Mouse (Mus musculus): ENCODE data around the gene Commd9.

Commd9 gene

DNA sequence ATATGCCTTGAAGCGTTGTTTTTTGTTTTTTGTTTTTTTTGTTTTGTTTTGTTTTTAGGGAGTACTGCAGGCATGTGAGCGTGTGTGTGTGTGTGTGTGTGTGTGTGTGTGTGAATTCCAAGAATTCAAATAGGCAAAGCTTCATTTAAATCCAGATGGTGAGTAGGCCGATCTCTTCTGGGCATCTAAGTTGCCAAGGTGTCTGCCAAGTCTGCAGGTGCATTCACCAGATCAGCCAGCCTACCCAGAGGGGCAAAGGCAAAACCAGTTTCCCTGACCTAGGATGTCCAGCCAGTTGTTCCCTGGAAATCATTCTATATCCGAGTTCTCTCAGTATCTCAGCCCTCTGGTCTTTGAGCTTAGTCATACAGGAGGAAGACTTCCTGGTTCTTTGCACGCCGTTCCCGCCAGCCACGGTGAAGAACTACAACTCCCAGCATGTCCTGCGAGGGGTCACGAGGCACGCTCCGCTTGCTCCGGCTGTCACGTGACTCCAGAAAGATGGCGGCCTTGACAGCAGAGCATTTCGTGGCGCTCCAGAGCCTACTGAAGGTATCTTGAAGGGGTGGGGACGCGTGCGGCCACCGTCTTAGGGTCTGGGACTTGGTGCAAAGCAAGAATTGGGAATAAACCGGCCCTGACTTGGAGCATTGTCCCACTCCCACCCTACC is at the start of gene Commd9:
Commd9 (plus strand) TSS at position 480 of the 671 bp plus-strand sequence.
- peak; percentile 89 to 93 for DNase-seq (ENCODE audit: low spot score in 2 of 2)

DNA sequence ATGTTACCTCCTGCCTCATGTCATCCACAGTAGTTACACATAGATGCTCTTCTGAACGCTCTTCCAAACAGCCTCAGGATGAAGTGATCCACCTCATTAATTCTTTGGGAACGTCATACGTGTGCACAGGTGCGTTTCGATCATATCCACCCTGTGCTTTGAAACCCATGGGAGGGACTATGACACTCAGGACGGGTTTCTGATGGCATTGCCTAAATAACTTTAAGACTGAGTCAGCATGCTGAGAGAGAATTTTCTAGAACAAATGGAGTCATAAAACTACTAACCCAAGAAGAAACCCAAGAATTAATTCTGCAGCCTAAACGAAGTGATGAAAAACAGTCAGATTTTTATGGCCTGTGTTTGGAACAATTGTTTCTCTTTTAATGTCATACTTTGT is 43.3 kb upstream of the Commd9 start:
- DNase-seq (ENCODE audit: low spot score in 2 of 2): no peak

DNA sequence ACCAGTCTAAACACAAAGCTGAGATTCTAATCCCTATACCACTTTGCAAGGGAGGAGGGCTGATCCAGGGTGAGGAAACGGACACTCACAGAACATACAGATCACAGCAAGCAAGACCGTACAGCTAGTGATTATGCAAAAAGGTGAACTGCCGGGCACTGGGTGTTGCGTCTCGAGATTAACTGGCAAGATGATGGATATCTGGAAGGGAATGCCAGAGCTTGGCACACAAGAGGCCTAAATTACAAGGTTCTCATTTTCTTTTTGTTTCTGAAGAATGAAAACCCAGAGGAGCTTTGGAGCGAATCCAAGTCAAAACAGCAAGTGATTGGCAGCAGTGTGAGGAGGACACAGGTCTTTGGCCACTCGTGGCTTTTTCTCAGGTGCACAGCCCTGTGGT is 31.3 kb upstream of the Commd9 start:
- DNase-seq (ENCODE audit: low spot score in 2 of 2): no peak

DNA sequence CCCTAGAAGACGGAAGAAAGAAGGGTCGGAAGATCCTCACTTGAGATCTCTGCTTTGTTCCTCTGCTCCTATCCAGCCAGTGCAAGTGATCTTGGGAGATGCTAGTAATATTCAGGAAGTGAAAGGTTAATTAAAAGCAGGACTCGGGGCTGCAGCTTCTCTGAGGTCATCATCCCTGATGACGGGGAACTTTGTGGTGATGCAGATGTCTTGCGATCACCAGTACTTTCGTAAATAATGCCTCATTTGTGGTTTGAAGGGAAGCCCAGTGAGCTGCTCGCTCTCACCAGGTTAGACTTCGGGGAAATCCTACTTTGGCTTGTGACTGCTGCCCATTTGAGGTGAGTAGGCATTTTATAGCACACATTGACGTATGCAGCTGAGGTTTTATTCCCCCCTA is 29.9 kb upstream of the Commd9 start:
- DNase-seq (ENCODE audit: low spot score in 2 of 2): no peak

DNA sequence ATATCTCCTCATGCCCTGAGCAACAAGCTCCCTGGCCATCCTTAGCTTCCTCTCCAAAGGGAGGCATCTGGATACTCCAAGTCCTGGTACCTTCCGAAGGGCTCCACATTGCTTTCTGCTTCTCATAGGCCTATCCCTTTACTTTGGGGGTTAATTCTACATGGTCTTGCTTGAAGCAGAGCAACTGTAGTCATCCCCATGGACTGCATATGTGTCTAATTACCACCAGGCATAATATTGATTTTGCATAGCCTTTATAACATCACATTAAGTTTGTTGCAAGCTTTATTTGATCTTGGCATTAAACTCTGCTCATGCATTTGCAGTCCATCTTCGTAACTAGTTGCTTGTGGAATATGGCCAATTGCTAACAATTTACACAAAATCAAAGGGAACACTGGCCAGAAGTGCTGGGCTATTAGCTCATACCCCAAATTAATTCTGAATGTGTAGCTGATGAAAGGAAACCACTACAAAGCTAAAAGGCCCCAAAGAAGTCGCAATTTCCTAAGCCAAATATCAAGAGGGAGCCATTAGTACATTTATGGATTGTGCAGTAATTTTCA is 25.0 kb upstream of the Commd9 start:
- no peak for DNase-seq (ENCODE audit: low spot score in 2 of 2)

DNA sequence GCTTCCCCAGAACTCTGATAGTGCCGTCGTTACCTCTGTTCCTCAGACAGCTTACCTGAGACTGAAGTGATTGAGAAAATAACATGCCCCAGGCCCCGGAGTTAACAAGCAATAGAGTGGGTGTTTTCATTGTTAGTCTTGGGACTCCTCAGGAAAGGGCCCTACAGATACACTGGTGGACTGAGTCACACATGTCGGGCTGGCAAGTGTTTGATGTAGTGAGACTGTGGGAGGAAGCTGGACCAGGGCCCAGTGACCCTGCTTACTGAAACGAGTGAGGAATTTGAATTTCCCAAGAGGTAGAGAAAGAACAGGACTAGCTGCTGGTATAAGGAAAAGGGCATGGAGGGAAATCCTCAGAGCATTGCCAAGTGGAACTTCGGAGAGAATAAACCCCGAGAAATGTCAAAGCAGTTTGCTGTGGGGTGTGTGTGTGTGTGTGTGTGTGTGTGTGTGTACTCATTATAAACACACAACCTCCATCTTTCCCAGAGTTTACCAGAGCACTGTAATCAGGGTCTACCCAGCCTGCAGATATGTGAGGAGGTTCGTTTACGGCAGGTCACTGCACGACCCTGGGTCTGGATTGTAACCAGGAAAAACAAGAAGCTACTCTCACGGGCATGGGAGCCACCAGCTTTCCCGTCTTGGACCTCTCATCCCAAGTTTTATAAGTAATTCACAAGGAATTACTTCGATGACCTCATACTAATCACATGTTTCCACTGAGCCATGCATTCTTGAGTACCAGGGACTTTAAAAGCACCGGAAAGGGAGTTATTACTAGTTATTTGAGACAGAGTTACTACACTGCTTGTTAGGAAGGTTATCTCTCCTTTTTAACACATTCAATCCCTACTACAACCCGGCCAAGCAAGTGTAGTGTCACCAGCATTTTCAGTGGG is 23.6 kb upstream of the Commd9 start:
- DNase-seq (ENCODE audit: low spot score in 2 of 2): no peak

DNA sequence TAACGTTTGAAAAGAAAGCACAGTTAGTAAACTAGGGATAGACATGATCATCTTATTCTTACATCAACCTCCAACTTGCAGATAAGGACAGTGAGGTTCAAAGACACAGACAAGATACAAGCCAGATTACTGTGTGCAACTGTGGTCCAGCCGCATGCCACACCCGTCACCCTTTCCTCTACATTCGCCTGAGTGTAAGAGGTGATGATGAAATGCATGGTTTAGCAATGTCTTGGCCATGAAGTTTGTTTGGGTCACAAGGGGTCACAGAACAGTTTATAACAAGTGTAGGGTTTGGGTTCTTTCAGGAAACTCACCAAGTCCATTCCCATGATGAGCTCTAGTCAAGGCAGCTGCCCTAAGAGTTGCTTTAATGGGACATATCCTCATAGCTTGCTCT is 17.4 kb upstream of the Commd9 start:
- no peak for DNase-seq (ENCODE audit: low spot score in 2 of 2)

DNA sequence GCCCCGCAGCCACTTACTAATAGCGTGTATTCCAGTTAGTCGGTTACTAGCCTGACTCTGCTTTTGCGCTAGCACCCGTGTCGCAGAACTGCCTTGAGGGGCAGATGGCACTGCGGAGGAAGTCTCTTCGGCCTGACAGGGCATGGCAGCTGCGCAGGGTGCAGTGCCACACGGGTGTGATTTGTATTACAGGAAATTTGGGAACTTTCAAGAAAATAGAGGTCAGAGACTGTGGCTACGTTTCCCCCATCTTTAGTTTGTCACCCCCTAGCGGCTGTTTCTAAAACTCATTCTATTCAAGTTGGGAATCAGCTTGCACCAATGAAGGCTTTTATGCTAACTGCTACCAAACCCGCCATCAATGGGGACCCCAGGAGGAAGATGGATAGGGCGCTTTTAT is 14.9 kb upstream of the Commd9 start:
- peak in 1 of 2 experiments; percentile 65 for DNase-seq (ENCODE audit: low spot score in 2 of 2)

DNA sequence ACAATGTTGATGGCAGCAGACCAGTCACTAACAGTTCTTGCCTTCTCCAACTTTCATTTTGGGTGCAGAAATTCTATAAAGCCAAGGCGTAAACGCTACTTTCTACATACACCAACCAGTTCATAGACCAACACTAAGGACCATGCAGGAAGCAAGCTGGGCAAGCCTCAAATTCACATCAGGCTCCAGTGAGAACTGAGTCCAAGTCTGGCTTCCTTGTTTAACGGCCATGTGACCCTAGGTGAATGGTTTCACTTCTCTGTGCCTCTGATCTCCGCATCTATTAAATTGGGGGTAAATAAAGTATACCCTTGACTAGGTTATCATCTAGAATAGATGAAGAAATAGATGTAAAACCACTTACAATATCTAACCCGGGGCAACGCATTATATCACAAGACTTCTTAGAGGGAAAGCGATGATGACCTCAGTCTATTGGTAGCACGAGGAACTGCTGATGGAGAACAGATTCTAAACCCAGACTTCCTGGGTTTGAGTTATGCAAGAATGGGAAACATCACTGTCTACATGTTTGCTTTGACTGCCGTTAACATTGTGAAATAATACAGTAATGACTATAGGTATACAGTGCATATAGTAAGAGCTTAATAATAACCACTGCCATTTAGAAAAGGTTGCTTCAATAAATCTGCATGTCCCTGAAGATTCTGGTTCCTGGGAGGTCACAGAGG is 4.4 kb upstream of the Commd9 start:
- no peak for DNase-seq (ENCODE audit: low spot score in 2 of 2)

DNA sequence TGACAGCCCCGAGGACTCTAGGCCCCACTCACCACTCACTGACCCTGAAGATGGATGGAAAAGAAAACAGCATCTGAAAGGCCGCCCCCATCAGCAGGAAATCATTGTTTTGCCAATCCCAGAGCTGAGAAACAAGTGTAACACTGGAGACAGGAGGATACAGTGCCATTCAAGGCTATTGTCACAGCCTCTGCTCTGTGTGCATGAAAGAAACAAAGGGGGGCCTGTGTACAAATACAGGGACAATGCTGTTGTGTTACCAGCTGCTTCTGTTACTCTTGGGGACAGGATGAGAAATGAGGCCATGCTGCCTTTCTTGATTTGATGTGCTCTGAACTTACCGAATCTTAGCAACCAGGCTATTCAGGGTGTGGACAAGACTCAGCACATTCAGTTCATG is 3.0 kb upstream of the Commd9 start, which contains the start of gene Prr5l:
Prr5l (minus strand) TSS at position 30 of the 400 bp plus-strand sequence.
- DNase-seq (ENCODE audit: low spot score in 2 of 2): no peak

DNA sequence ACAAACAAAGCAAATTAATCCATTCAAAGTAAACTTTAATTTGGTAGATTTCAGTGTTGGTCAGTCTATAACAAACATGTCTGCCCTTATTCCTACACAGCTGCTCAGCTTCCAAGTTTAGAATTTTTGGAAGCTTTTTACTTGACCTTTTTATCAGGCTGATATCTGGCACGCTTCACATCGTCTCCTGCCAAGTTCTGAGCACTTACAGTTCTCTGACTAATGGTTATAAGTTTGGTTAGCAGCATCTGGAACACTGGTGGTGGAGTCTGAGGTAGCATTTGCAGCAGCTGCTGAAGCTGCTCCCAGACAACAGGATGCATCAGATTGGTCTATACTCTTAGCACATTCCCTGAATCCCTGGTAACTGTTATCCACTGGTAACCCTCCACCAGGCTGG is 1.8 kb upstream of the Commd9 start:
- no peak for DNase-seq (ENCODE audit: low spot score in 2 of 2)

DNA sequence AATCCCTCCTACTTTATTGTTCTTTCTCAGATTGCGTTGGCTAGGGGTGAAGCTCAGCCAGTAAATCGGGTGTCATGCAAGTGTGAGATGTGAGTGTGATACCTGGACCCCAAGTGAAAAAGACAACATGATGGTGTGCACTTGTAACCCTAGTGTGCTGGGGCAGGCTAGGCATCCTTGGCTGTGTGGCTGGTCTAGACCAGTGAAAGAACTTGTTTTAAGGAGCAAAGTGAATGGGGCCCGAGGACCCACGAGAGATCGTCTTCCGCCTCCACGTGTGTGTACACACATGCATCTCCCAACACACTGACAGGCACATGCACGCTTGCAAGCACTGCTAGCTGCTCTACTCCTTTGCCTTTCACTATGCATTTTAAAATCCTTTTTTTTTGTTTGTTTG is 2.8 kb downstream of the Commd9 start:
- no peak for DNase-seq (ENCODE audit: low spot score in 2 of 2)

DNA sequence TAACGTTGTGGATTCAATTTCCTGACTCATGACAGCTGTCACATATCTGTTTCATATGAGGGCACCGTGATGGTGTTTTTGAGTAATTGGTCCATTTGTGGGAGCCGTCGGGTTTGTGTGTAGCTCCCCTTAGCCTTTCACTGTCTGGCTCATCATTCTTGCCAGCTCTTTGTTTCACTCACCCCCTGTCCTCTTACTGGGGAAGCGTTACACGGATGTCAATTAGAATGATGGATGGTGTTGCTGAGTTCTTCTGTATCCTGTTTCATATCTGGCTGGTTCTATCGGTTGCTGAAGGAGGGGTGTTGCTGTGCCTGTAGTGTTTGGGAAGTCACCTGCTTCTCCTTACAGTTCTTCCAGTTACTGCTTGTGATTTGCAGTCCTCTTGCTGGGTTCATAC is 5.1 kb downstream of the Commd9 start:
- DNase-seq (ENCODE audit: low spot score in 2 of 2): no peak

DNA sequence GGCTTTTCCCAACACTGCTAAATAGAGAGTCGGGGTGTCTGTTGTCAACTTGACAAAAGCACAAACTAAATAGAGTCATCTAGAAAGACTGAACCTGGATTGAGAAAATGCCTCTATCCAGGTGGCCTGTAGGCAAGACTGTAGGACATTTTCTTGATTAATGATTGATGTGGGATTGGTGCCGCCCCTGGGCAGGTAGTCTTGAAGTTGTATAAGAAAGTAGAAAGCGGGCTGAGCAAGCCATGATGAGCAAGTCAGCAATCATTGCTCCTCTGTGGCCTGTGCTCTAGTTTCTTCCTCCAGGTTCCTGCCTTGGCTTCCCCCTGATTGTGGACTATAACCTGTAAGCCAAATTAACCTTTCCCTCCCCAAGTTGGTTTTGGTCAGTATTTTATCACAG is 8.1 kb downstream of the Commd9 start:
- no peak for DNase-seq (ENCODE audit: low spot score in 2 of 2)

DNA sequence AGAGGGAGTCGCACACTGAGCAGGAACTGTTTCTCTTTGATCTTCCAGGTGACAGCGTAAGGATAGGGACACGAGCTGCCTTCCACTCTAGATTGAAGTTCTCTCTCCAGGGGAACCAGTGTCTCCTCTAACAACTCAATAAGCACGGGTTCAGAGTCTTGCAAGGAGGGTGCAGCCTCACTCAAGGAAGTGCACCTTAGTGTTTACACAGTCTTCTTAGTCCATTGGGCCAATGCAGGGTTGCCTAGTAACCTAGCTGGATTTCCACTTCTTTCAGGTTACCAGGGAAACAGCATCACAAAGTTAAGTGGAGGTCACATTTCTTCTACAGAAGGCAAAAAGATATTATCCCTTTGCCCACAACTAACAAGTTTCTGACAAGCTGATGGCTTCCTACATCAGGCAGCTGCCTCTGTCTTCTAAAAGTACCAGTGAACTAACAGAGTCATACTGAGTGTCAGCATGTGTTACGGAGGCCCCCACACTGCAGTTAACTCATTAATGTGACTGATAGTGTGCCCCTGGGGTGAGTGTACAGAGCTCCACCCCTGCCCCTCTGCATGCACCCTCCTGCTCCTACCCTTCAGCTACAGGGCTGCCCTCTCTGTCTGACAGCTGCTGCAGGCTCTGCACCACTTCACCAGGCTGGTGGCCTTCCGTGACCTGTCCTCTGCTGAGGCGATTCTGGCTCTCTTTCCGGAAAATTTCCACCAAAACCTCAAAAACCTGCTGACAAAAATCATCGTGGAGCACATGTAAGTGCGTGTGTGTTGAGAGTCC is 10.6 kb downstream of the Commd9 start:
- no peak for DNase-seq (ENCODE audit: low spot score in 2 of 2)

DNA sequence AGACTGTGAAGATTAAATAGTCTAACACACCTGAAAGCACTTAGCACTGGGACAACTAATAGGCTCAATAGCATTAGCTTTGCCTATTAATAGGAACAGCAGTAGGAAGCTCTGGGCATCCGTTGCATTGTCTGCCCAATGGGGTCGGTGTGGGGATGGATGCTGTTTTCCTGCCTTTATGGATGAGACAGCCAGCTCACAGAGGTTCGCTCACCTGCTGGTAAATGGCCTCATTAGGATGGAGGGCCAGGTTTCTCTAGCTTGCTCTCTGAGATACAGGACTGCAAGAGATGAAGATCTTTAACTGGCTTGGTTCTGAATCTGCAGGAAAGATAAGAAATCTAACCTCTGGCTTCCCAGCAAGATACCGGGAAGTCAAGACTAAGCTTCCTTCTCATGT is 16.1 kb downstream of the Commd9 start:
- no peak for DNase-seq (ENCODE audit: low spot score in 2 of 2)

DNA sequence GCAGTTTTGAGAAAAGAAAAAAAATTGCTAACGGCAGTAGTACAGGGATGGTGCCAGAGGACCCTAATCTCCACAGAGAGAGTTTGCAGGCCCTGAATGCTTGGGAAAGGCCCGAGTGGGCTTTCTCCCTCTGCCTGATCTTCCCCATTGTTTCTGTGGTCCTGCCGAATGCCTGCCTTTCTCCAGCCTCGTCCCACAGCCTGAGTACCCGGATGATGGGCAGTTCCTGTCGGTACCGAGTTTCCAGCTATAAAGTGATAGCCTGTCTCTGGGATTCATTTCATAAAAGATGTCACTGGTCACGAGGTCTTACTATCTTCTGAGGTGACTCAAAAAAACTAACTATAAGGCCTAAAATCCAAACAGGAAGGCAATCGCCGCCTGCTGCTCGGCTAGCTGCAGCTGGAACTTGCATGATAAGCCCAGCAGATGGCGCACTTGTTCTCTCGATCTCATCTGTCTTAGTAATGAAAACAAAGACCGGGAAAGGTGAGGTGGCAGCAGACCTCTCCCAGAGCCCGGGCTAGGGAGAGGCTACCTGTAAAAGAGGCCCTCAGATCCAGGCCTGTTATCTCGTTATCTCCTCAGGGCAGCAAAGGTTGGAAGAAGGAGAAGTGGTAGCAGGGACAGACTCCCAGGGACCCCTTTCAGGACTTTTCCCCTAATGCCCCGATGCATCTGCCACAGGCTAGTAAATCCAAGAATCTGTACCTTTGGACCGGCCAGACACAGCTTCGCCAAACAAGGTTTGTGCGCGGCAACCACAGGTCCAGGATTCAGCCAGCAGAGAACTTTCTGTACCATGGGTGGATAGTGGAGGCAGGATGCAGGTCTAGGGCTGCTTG is 19.7 kb downstream of the Commd9 start:
- peak; percentile 57 to 86 for DNase-seq (ENCODE audit: low spot score in 2 of 2)

DNA sequence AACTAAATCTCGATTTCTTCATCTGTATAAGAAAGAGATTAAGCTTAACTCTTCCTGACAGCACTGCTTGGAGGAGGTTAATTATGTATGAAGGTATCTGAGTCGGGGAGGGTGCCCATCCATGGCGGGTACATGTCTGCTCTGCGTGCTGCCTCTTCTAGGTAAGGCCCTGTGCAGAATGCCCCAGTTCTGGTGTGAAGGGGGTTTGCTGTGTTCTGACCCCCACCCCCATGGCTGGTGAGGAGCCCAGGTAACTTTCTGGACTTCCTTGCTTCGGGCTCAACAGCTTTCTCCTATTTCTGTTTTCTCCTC is 20.3 kb downstream of the Commd9 start:
- DNase-seq (ENCODE audit: low spot score in 2 of 2): no peak

DNA sequence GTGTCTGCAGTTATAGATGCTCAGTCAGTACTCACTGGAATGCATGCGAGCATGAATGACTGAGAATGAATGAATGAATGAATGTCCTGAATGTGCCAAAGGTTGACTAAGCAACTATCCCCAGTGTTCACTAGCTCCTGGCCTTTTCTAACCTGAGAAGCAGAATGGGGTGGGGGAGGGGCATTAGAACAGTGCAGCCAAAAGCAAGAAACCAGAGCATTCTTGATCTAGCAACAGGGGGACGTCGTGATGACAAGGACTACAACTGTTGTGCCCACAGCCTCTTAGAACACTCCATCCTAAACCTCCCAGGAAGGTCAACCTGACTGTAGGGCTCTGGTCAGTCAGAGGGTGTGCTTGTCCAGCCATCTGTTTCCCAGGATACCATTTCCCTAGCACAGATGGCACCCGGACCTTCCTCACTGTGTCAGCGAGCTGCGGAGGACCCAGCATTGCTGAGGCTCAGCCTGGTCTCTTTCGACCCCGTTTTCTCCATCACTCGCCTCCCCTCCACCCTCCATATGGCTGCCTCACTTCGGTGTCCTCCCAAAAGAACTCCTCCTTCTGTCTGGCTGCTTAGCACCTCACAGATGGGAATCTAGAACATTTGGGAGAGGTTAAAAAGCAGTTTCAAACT is 21.5 kb downstream of the Commd9 start:
- DNase-seq (ENCODE audit: low spot score in 2 of 2): no peak

DNA sequence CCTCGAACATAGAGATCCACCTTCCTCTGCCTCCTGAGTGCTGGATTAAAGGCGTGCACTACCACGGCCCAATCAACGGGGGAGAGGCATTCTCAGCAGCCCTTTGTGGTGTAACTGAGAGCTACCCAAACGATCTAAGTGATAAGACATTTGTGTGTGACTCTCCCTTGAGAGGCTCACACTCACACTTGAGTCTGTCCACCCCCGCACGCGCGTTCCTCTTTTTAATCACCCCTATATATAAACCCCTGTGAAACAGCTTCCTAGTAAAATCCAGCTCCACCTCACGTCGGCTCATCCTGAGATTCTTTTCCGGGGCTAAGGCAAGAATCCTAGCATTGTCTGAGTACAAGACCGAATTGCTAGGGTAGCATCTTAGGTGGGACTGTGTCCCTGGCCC is 22.7 kb downstream of the Commd9 start:
- no peak for DNase-seq (ENCODE audit: low spot score in 2 of 2)
